Mouse (Mus musculus): ENCODE results near the gene Coq5. TPM values are rescaled to one million over a fixed set of nuclear protein-coding genes. Genes with fewer than 3 reads are reported as not detected.
A peak's percentile ranks its signal among the peaks of the same experiment; 100 is the strongest.

Gene Coq5
- polyA plus RNA-seq, 1 experiment: 25.1 TPM

GRCm38 (mm10) chr5:115235323-115235771 lies 44.1 kb upstream of the Coq5 start:
- peak; percentile 67 for DNase-seq
- H3K4me3 ChIP-seq (ENCODE audit: insufficient read depth, low read depth, low read length): peak overlapping the region; percentile 26
- no peaks in the 10 kb centered on the region; the same call in 1 of the 2 replicates for H3K4me1 ChIP-seq (ENCODE audit: control insufficient read depth, insufficient read depth, low read length)
- 4% methylated on average over 45 of the region's 45 CpGs for WGBS
- H3K36me3 ChIP-seq (ENCODE audit: control insufficient read depth, insufficient read depth, low read length): no peaks in the 10 kb centered on the region
- TF ChIP-seq POLR2A (IDR thresholded peaks at IDR 0.05; ENCODE audit: low read depth, low read length): no peak
- TF ChIP-seq CTCF (conservative IDR thresholded peaks at IDR 0.05; ENCODE audit: insufficient read depth, insufficient read length, low read depth, low read length): no peak
- H3K27ac ChIP-seq (ENCODE audit: insufficient read depth, low read depth, low read length): peak overlapping the region; percentile 9; the same call in 1 of the 2 replicates
- H3K27me3 ChIP-seq (replicated peaks; ENCODE audit: control insufficient read depth, insufficient read depth, low read length): no peaks in the 10 kb centered on the region

DNA sequence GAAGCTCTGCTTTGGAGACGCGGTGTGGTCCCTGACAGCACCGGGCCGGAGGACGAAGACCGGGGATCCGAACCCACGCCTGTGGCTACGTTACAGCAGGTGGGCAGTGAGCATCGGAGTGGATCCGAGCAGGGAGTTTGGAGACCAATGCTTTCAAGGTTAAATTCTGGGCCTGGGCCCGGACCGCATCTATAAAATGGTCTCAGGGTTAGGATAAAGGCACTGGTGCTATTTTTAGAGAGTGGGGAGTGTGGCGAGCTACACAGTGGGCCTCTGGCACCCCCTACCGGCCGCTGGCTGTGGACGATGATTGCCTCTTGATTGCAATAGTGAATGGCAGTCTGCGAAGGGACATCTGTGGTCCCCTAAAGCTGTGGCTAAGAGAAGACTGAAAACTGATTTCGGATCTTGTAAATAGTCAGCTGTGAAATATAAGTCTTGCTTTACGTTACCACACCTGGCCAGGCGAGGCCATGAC lies 43.6 kb upstream of the Coq5 start, which contains the start of gene Pop5:
Gene Pop5 (plus strand): TSS at position 51 of the 478 bp plus-strand sequence.
- Histone ChIP-seq H3K36me3 (ENCODE audit: control insufficient read depth, insufficient read depth, low read length) (no peaks in the 10 kb centered on the region), H3K27me3 (replicated peaks; ENCODE audit: control insufficient read depth, insufficient read depth, low read length) (no peaks in the 10 kb centered on the region), H3K4me3 (ENCODE audit: insufficient read depth, low read depth, low read length) (peak within 1 kb of the TSS; percentile 26), H3K27ac (ENCODE audit: insufficient read depth, low read depth, low read length) (peak within 1 kb of the TSS; percentile 9; the same call in 1 of the 2 replicates), H3K4me1 (ENCODE audit: control insufficient read depth, insufficient read depth, low read length) (no peaks in the 10 kb centered on the region; the same call in 1 of the 2 replicates)
- peak; percentile 92 for TF ChIP-seq CTCF (conservative IDR thresholded peaks at IDR 0.05; ENCODE audit: insufficient read depth, insufficient read length, low read depth, low read length)
- TF ChIP-seq POLR2A (IDR thresholded peaks at IDR 0.05; ENCODE audit: low read depth, low read length): no peak
- WGBS: 3% methylated on average over 21 of the region's 21 CpGs
- peak; percentile 91 for DNase-seq

- H3K27me3 ChIP-seq (replicated peaks; ENCODE audit: control insufficient read depth, insufficient read depth, low read length): no peaks in the 10 kb centered on the region
- under 1% methylated on average over 88 of the region's 88 CpGs for WGBS
- DNase-seq: peak; percentile 97
- no peaks in the 10 kb centered on the region; the same call in 1 of the 2 replicates for H3K4me1 ChIP-seq (ENCODE audit: control insufficient read depth, insufficient read depth, low read length)
- no peak for TF ChIP-seq CTCF (conservative IDR thresholded peaks at IDR 0.05; ENCODE audit: insufficient read depth, insufficient read length, low read depth, low read length)
- TF ChIP-seq POLR2A (IDR thresholded peaks at IDR 0.05; ENCODE audit: low read depth, low read length): peak; percentile 78
- no peaks in the 10 kb centered on the region; the same call in none of the 2 replicates for H3K36me3 ChIP-seq (ENCODE audit: control insufficient read depth, insufficient read depth, low read length)
- peak overlapping the region; percentile 95 for H3K27ac ChIP-seq (ENCODE audit: insufficient read depth, low read depth, low read length)
- H3K4me3 ChIP-seq (ENCODE audit: insufficient read depth, low read depth, low read length): peak overlapping the region; percentile 97
These were observed 41.4 kb upstream of the Coq5 start for GRCm38 (mm10) chr5:115237803-115238728.

- no peak for TF ChIP-seq POLR2A (IDR thresholded peaks at IDR 0.05; ENCODE audit: low read depth, low read length)
- no peak for TF ChIP-seq CTCF (conservative IDR thresholded peaks at IDR 0.05; ENCODE audit: insufficient read depth, insufficient read length, low read depth, low read length)
- peak overlapping the region; percentile 97 for H3K4me3 ChIP-seq (ENCODE audit: insufficient read depth, low read depth, low read length)
- 5% methylated on average over 11 of the region's 11 CpGs for WGBS
- H3K4me1 ChIP-seq (ENCODE audit: control insufficient read depth, insufficient read depth, low read length): no peaks in the 10 kb centered on the region; the same call in 1 of the 2 replicates
- H3K36me3 ChIP-seq (ENCODE audit: control insufficient read depth, insufficient read depth, low read length): peaks cover 2% of the 10 kb centered on the region
- H3K27ac ChIP-seq (ENCODE audit: insufficient read depth, low read depth, low read length): no peak overlapping the region
- peak; percentile 63 for DNase-seq
- no peaks in the 10 kb centered on the region for H3K27me3 ChIP-seq (replicated peaks; ENCODE audit: control insufficient read depth, insufficient read depth, low read length)
These were observed 40.7 kb upstream of the Coq5 start for GRCm38 (mm10) chr5:115238729-115239195.

DNA sequence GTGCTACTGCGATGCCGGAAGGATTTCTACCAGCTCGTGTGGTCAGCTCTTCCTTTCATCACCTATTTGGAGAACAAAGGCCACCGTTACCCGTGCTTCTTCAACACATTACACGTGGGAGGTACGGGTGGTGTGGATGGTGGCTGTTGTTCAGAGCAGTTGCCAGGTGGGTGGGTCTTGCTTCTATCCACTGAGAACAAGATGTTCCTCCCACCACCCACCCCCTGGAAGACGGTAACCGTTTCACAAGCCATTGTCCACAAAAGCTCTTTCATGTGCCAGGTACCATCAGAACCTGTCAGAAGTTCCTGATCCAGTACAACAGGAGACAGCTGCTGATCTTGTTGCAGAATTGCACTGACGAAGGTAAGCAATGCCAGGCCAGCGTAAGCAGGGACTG lies 39.3 kb upstream of the Coq5 start:
- WGBS: 62% methylated on average over 11 of the region's 11 CpGs
- Histone ChIP-seq H3K36me3 (ENCODE audit: control insufficient read depth, insufficient read depth, low read length) (peaks cover 2% of the 10 kb centered on the region), H3K27ac (ENCODE audit: insufficient read depth, low read depth, low read length) (no peak overlapping the region), H3K4me3 (ENCODE audit: insufficient read depth, low read depth, low read length) (no peak overlapping the region), H3K27me3 (replicated peaks; ENCODE audit: control insufficient read depth, insufficient read depth, low read length) (no peaks in the 10 kb centered on the region), H3K4me1 (ENCODE audit: control insufficient read depth, insufficient read depth, low read length) (no peaks in the 10 kb centered on the region; the same call in 1 of the 2 replicates)
- DNase-seq: no peak
- TF ChIP-seq CTCF (conservative IDR thresholded peaks at IDR 0.05; ENCODE audit: insufficient read depth, insufficient read length, low read depth, low read length) (no peak), POLR2A (IDR thresholded peaks at IDR 0.05; ENCODE audit: low read depth, low read length) (no peak)

DNA sequence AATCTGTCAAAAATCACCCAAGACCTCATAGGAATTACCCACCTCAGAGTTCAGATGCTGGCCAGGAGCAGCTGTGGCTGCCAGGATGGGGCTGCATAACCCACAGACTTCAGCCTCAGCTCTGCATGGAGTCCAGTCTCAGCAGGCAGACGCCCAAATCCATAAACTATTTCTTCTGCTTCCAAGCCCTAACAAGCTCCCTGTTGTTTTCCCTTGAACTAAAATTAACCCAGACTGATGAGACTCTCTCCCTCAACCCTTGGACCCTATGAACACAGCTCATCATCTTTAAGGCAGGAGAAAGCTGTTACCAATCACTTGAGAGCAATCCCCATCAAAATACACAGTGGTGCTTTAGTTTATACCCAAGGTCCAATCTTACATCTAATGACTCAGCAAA lies 24.0 kb upstream of the Coq5 start:
- Histone ChIP-seq H3K27me3 (replicated peaks; ENCODE audit: control insufficient read depth, insufficient read depth, low read length) (no peaks in the 10 kb centered on the region), H3K4me3 (ENCODE audit: insufficient read depth, low read depth, low read length) (no peak overlapping the region), H3K4me1 (ENCODE audit: control insufficient read depth, insufficient read depth, low read length) (peaks cover 17% of the 10 kb centered on the region; the same call in 1 of the 2 replicates), H3K36me3 (ENCODE audit: control insufficient read depth, insufficient read depth, low read length) (peaks cover 3% of the 10 kb centered on the region), H3K27ac (ENCODE audit: insufficient read depth, low read depth, low read length) (peak overlapping the region; percentile 37; the same call in 1 of the 2 replicates)
- TF ChIP-seq POLR2A (IDR thresholded peaks at IDR 0.05; ENCODE audit: low read depth, low read length) (no peak), CTCF (conservative IDR thresholded peaks at IDR 0.05; ENCODE audit: insufficient read depth, insufficient read length, low read depth, low read length) (no peak)
- peak; percentile 62 for DNase-seq
- WGBS: 47% methylated on average over 1 of the region's 1 CpGs

Measured in kidney, adult 2 months (tissue).